Comparison of ENCODE assay signal across 7 mouse cellular contexts in the genomic region with DNA sequence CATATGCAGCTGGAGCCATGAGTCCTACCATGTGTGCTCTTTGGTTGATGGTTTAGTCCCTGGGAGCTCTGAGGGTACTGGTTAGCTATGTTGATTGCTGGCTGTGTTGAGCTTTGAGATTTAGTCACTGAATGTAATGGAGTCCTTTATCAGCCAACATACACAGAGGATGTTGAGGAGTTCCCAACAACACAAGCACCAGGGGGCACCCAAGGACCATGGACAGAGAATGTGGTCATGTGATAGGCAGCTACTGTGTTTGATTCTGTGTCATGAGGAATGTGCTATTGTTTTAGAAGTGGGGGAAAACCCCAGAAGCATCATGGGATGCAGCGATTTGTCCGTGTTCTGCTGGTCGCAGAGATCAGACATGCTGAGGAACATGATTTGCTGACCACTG.
DNase-seq lines count a peak whose midpoint lies in the region; TF ChIP-seq lines count a peak whose summit lies in the region.
"Not testable (repeated sequence)": the region's sequence is repeated elsewhere in the genome, so short reads cannot be mapped to it uniquely, and the experiment has no call there.

No protein-coding gene starts in this region.

- 89% methylated on average over 3 of the region's 3 CpGs for WGBS in heart, adult 2 months
- 90% methylated on average over 3 of the region's 3 CpGs for WGBS in kidney, adult 2 months

- peak; percentile 18 for DNase-seq in cerebellum, adult 11-12 months
- DNase-seq in cerebellum, postnatal 25 days, result peak; percentile 52 to 53
- peak; percentile 7 to 22 for DNase-seq in heart, adult 2 months
- DNase-seq in kidney, adult 2 months, result peak; percentile 37
- DNase-seq in layer of hippocampus, adult 2 months (ENCODE audit: low spot score in 2 of 2), result not testable (repeated sequence)
- peak; percentile 25 for DNase-seq in lung, postnatal 10 days
- peak; percentile 9 for DNase-seq in right cerebral cortex, adult 18-20 months

- not testable (repeated sequence) for TF ChIP-seq POLR2A in heart, adult 2 months (IDR thresholded peaks at IDR 0.05; ENCODE audit: insufficient read depth, low read depth, low read length); kidney, adult 2 months (IDR thresholded peaks at IDR 0.05; ENCODE audit: low read depth, low read length)

- H3K27ac ChIP-seq in heart, adult 2 months; kidney, adult 2 months (ENCODE audit: insufficient read depth, low read depth, low read length); layer of hippocampus, adult 2 months: not testable (repeated sequence)

- not testable (repeated sequence) for H3K27me3 ChIP-seq in heart, adult 2 months (ENCODE audit: control insufficient read depth, insufficient read depth, low read length); kidney, adult 2 months (replicated peaks; ENCODE audit: control insufficient read depth, insufficient read depth, low read length)

- H3K9ac ChIP-seq in heart, adult 2 months (ENCODE audit: low read depth, low read length), result not testable (repeated sequence)

- TF ChIP-seq EP300 in heart, adult 2 months (IDR thresholded peaks at IDR 0.05; ENCODE audit: insufficient read depth, low read depth, low read length), result not testable (repeated sequence)

- not testable (repeated sequence) for H3K79me2 ChIP-seq in heart, adult 2 months (replicated peaks; ENCODE audit: control insufficient read depth, insufficient read depth, low read length)

- peak; percentile 47 for TF ChIP-seq CTCF in heart, adult 2 months (IDR thresholded peaks at IDR 0.05)
- not testable (repeated sequence) for TF ChIP-seq CTCF in kidney, adult 2 months (conservative IDR thresholded peaks at IDR 0.05; ENCODE audit: insufficient read depth, insufficient read length, low read depth, low read length)
- TF ChIP-seq CTCF in layer of hippocampus, adult 2 months (conservative IDR thresholded peaks at IDR 0.05), result peak; percentile 51

- H3K4me1 ChIP-seq in heart, adult 2 months (ENCODE audit: control insufficient read depth, insufficient read depth, low read length); kidney, adult 2 months (ENCODE audit: control insufficient read depth, insufficient read depth, low read length): not testable (repeated sequence)

- intact Hi-C loops in heart, adult 2 months (cut with DNase I), result not testable (repeated sequence)

- not testable (repeated sequence) for H3K36me3 ChIP-seq in heart, adult 2 months (ENCODE audit: control insufficient read depth, insufficient read depth, low read length); kidney, adult 2 months (ENCODE audit: control insufficient read depth, insufficient read depth, low read length)

- H3K4me3 ChIP-seq in heart, adult 2 months; kidney, adult 2 months (ENCODE audit: insufficient read depth, low read depth, low read length); layer of hippocampus, adult 2 months: not testable (repeated sequence)
